Mouse (Mus musculus): ENCODE measurements around the gene Pitx3. TPM values are rescaled to one million over a fixed set of nuclear protein-coding genes. Genes with fewer than 3 reads are reported as not detected.

The Pitx3 gene
- total RNA-seq, 2 experiments from 2014 or later, result not detected

- DNase-seq (ENCODE audit: low spot score in 2 of 2), result no peak
- intact Hi-C loops (cut with DNase I), result no loop called here
Measured at GRCm38 (mm10) chr19:46091641-46092040, 56.5 kb downstream of the Pitx3 start.

- DNase-seq (ENCODE audit: low spot score in 2 of 2), result no peak
- intact Hi-C loops (cut with DNase I), result no loop called here
Measured at GRCm38 (mm10) chr19:46087871-46088270, 60.3 kb downstream of the Pitx3 start.

GRCm38 (mm10) chr19:46086337-46086736 lies 61.8 kb downstream of the Pitx3 start:
- peak; percentile 76 to 79 for DNase-seq (ENCODE audit: low spot score in 2 of 2)
- intact Hi-C loops (cut with DNase I), result no loop called here

Other genes starting within 250 kb of the Pitx3 start
- 10 to 100 TPM; 20.8 to 21.9 TPM for gene Armh3, start 149.8 kb downstream of the Pitx3 start, total RNA-seq (2021)
- 1 to 10 TPM; 3.8 to 4.6 TPM for gene Hps6, start 144.8 kb downstream of the Pitx3 start, total RNA-seq (2021)
- 10 to 100 TPM; 26.6 to 28.5 TPM for gene Pprc1, start 103.4 kb downstream of the Pitx3 start, total RNA-seq (2021)
- gene Ldb1, start 103.1 kb downstream of the Pitx3 start, total RNA-seq (2021), result 100 to 1,000 TPM in 1 of 2 experiments, 10 to 100 TPM in 1; 89.7 to 101 TPM
- gene Nolc1, start 72.5 kb downstream of the Pitx3 start, total RNA-seq (2021), result 10 to 100 TPM; 37.6 to 38.8 TPM
- not detected for gene Elovl3, start 16.4 kb downstream of the Pitx3 start, total RNA-seq (2021)
- 100 to 1,000 TPM in 1 of 2 experiments, 10 to 100 TPM in 1; 90.3 to 100 TPM for gene Gbf1, start 4.2 kb upstream of the Pitx3 start, total RNA-seq (2021)
- gene Nfkb2, start 156.0 kb upstream of the Pitx3 start, total RNA-seq (2021), result 1 to 10 TPM; 1.8 to 2.8 TPM
- 100 to 1,000 TPM; 580 to 627 TPM for gene Psd, start 178.8 kb upstream of the Pitx3 start, total RNA-seq (2021)
- gene Fbxl15, start 179.9 kb upstream of the Pitx3 start, total RNA-seq (2021), result 10 to 100 TPM; 26.4 to 50.4 TPM
- 100 to 1,000 TPM; 186 to 274 TPM for gene Cuedc2, start 190.4 kb upstream of the Pitx3 start, total RNA-seq (2021)
- gene Mfsd13a, start 192.8 kb upstream of the Pitx3 start, total RNA-seq (2021), result 10 to 100 TPM; 28.7 to 47.5 TPM
- 1 to 10 TPM in 1 of 2 experiments, under 1 TPM in 1; 0.94 to 1.1 TPM for gene 2310034G01Rik, start 202.0 kb upstream of the Pitx3 start, total RNA-seq (2021)
- gene Actr1a, start 247.4 kb upstream of the Pitx3 start, total RNA-seq (2021), result 100 to 1,000 TPM; 217 to 220 TPM
- 10 to 100 TPM; 16.8 to 18.6 TPM for gene Sufu, start 248.6 kb upstream of the Pitx3 start, total RNA-seq (2021)

Measured in left cerebral cortex, postnatal 14 days (tissue).